Mouse (Mus musculus): ENCODE measurements around the gene Faf2. TPM values are rescaled to one million over a fixed set of nuclear protein-coding genes. Genes with fewer than 3 reads are reported as not detected.
A peak's percentile ranks its signal among the peaks of the same experiment; 100 is the strongest.

The Faf2 gene
- polyA plus RNA-seq, 1 experiment from 2014 or later: 50.6 TPM

DNA sequence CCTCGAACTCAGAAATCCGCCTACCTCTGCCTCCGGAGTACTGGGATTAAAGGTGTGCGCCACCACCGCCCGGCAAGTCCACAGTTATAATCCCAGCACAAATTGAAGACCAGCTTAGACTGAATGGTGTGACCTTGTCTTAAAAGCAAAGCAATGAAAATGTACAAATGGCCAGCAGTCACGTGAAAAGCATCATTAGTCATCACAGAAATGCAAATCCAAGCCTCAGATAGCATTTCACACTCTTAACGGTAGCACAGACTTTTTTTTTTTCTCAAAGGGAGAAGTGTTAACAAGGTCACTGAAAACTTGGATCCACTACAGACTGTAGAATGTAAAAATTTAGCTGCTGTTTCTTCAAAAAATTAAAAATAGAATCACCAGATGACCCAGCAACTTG, 5.3 kb upstream of the Faf2 start:
- Histone ChIP-seq H3K27ac (replicated peaks) (no peak overlapping the region), H3K9ac (ENCODE audit: low read length) (no peak overlapping the region), H3K27me3 (ENCODE audit: control insufficient read depth, insufficient read depth, low read length) (no peaks in the 10 kb centered on the region), H3K9me3 (ENCODE audit: control insufficient read depth, low read length) (no peaks in the 10 kb centered on the region), H3K4me2 (replicated peaks; ENCODE audit: low read depth) (no peak overlapping the region), H3K4me3 (ENCODE audit: low read depth, low read length) (no peak overlapping the region), H3K4me1 (replicated peaks; ENCODE audit: control insufficient read depth, insufficient read depth) (no peaks in the 10 kb centered on the region), H3K36me3 (ENCODE audit: control insufficient read depth, insufficient read depth, low read length) (no peaks in the 10 kb centered on the region)
- ATAC-seq (ENCODE audit: low FRiP score, low TSS enrichment) (no peak), DNase-seq (ENCODE audit: low spot score) (no peak)
- TF ChIP-seq EP300 (optimal IDR thresholded peaks at IDR 0.05): no peak
- no peak for TF ChIP-seq CTCF (IDR thresholded peaks at IDR 0.05; ENCODE audit: low read depth)
- WGBS: 69% methylated on average over 8 of the region's 8 CpGs

- 64% methylated on average over 6 of the region's 6 CpGs for WGBS
- Histone ChIP-seq H3K36me3 (ENCODE audit: control insufficient read depth, insufficient read depth, low read length) (no peaks in the 10 kb centered on the region), H3K9me3 (ENCODE audit: control insufficient read depth, low read length) (no peaks in the 10 kb centered on the region), H3K4me2 (replicated peaks; ENCODE audit: low read depth) (no peak overlapping the region), H3K4me1 (replicated peaks; ENCODE audit: control insufficient read depth, insufficient read depth) (no peaks in the 10 kb centered on the region), H3K9ac (ENCODE audit: low read length) (no peak overlapping the region), H3K27ac (replicated peaks) (no peak overlapping the region), H3K27me3 (ENCODE audit: control insufficient read depth, insufficient read depth, low read length) (no peaks in the 10 kb centered on the region), H3K4me3 (ENCODE audit: low read depth, low read length) (no peak overlapping the region)
- no peak for DNase-seq (ENCODE audit: low spot score)
- ATAC-seq (ENCODE audit: low FRiP score, low TSS enrichment): no peak
- TF ChIP-seq CTCF (IDR thresholded peaks at IDR 0.05; ENCODE audit: low read depth) (peak; percentile 52), EP300 (optimal IDR thresholded peaks at IDR 0.05) (no peak)
These were observed 4.6 kb upstream of the Faf2 start for GRCm38 (mm10) chr13:54616998-54617397.

DNA sequence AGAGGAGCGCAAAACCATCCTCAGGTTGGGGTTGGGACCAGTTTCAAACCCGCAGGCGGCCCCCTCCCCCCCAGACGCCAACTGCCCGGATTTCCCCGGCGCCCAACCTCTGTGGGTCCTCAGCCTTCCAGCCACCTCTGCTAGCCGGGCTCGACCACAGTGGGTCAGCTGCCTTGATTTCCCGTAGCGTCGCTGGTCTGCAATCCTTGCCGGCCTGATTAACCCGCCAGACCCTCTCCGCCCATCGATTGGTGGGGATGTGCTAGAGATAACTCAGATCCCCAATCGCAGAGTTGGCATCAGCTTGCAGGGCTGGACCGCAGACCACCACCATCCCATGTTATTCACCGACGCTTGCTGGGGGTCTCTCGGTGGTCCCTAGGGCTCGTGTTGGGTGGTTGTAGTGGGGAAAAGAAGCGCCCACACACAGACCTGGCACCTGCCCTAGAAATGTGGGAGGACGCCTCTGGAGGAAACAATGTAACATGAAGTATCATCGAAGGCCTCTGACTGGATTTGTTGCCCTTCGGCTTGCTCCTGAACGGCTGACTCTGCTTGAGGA, 457 bp downstream of the Faf2 start:
- ATAC-seq (ENCODE audit: low FRiP score, low TSS enrichment) (peak; percentile 54), DNase-seq (ENCODE audit: low spot score) (peak; percentile 36)
- Histone ChIP-seq H3K9ac (ENCODE audit: low read length) (peak overlapping the region; percentile 97), H3K9me3 (ENCODE audit: control insufficient read depth, low read length) (no peaks in the 10 kb centered on the region), H3K27me3 (ENCODE audit: control insufficient read depth, insufficient read depth, low read length) (no peaks in the 10 kb centered on the region), H3K4me3 (ENCODE audit: low read depth, low read length) (peak overlapping the region; percentile 96), H3K27ac (replicated peaks) (peak overlapping the region; percentile 91), H3K4me2 (replicated peaks; ENCODE audit: low read depth) (peak overlapping the region; percentile 52), H3K4me1 (replicated peaks; ENCODE audit: control insufficient read depth, insufficient read depth) (0 out of 2 replicates have a peak, but pooled peaks cover 4% of the 10 kb centered on the region), H3K36me3 (ENCODE audit: control insufficient read depth, insufficient read depth, low read length) (no peaks in the 10 kb centered on the region)
- TF ChIP-seq EP300 (optimal IDR thresholded peaks at IDR 0.05) (no peak), CTCF (IDR thresholded peaks at IDR 0.05; ENCODE audit: low read depth) (no peak)
- WGBS: 1% methylated on average over 27 of the region's 27 CpGs

- Histone ChIP-seq H3K36me3 (ENCODE audit: control insufficient read depth, insufficient read depth, low read length) (no peaks in the 10 kb centered on the region), H3K4me1 (replicated peaks; ENCODE audit: control insufficient read depth, insufficient read depth) (no peaks in the 10 kb centered on the region)
- 0 out of 2 replicates have a peak, but pooled peaks have one; percentile 29 for ATAC-seq (ENCODE audit: low FRiP score, low TSS enrichment)
These were observed 7.5 kb downstream of the Faf2 start for GRCm38 (mm10) chr13:54629128-54629527.

DNA sequence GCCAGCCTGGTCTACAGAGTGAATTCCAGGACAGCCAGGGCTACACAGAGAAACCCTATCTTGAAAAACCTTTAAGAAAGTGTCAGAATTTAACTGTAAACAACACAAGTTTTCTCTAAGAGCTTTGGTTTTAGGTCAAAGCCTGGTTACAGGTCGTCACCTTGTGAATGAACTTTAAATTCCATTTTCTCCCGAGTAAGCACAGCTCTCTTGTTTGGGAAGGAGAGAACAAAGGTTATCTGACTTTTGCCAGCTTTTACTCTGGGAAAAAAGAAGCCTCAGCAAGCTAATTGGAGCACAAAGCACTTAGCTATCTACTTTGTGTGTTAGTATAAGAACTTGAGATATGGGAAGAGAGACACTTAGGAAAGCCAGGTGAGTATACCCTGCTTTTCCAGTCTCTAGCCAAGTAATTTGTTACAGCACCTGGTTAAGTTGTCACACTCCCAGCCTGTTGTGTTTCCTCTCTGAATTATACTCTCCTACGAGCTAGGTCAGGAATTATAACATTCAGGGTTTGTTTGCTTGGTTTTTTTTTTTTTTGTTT, 11.2 kb downstream of the Faf2 start:
- Histone ChIP-seq H3K27ac (replicated peaks) (no peak overlapping the region), H3K4me2 (replicated peaks; ENCODE audit: low read depth) (no peak overlapping the region), H3K36me3 (ENCODE audit: control insufficient read depth, insufficient read depth, low read length) (no peaks in the 10 kb centered on the region), H3K4me3 (ENCODE audit: low read depth, low read length) (no peak overlapping the region), H3K9ac (ENCODE audit: low read length) (no peak overlapping the region), H3K4me1 (replicated peaks; ENCODE audit: control insufficient read depth, insufficient read depth) (no peaks in the 10 kb centered on the region), H3K27me3 (ENCODE audit: control insufficient read depth, insufficient read depth, low read length) (no peaks in the 10 kb centered on the region), H3K9me3 (ENCODE audit: control insufficient read depth, low read length) (no peaks in the 10 kb centered on the region)
- 27% methylated on average over 3 of the region's 3 CpGs for WGBS
- no peak for DNase-seq (ENCODE audit: low spot score)
- no peak for ATAC-seq (ENCODE audit: low FRiP score, low TSS enrichment)
- TF ChIP-seq CTCF (IDR thresholded peaks at IDR 0.05; ENCODE audit: low read depth): no peak
- no peak for TF ChIP-seq EP300 (optimal IDR thresholded peaks at IDR 0.05)

More at GRCm38 (mm10) chr13:54629128-54629527, 7.5 kb downstream of the Faf2 start:
- no peak for DNase-seq (ENCODE audit: low spot score)
- Histone ChIP-seq H3K9me3 (ENCODE audit: control insufficient read depth, low read length) (no peaks in the 10 kb centered on the region), H3K4me3 (ENCODE audit: low read depth, low read length) (no peak overlapping the region), H3K9ac (ENCODE audit: low read length) (no peak overlapping the region), H3K27ac (replicated peaks) (no peak overlapping the region), H3K4me2 (replicated peaks; ENCODE audit: low read depth) (no peak overlapping the region), H3K27me3 (ENCODE audit: control insufficient read depth, insufficient read depth, low read length) (no peaks in the 10 kb centered on the region)
- WGBS: 49% methylated on average over 4 of the region's 4 CpGs
- no peak for TF ChIP-seq CTCF (IDR thresholded peaks at IDR 0.05; ENCODE audit: low read depth)
- TF ChIP-seq EP300 (optimal IDR thresholded peaks at IDR 0.05): no peak

- ATAC-seq (ENCODE audit: low FRiP score, low TSS enrichment) (no peak), DNase-seq (ENCODE audit: low spot score) (no peak)
- no peaks in the 10 kb centered on the region for H3K27me3 ChIP-seq (ENCODE audit: control insufficient read depth, insufficient read depth, low read length)
- WGBS: 96% methylated on average over 3 of the region's 3 CpGs
- H3K4me1 ChIP-seq (replicated peaks; ENCODE audit: control insufficient read depth, insufficient read depth): no peaks in the 10 kb centered on the region
- no peak overlapping the region for H3K4me2 ChIP-seq (replicated peaks; ENCODE audit: low read depth)
- H3K9ac ChIP-seq (ENCODE audit: low read length): no peak overlapping the region
- no peak overlapping the region for H3K27ac ChIP-seq (replicated peaks)
- TF ChIP-seq EP300 (optimal IDR thresholded peaks at IDR 0.05): no peak
- no peak for TF ChIP-seq CTCF (IDR thresholded peaks at IDR 0.05; ENCODE audit: low read depth)
- H3K36me3 ChIP-seq (ENCODE audit: control insufficient read depth, insufficient read depth, low read length): peaks cover 9% of the 10 kb centered on the region
- no peaks in the 10 kb centered on the region for H3K9me3 ChIP-seq (ENCODE audit: control insufficient read depth, low read length)
- no peak overlapping the region for H3K4me3 ChIP-seq (ENCODE audit: low read depth, low read length)
These were observed 13.4 kb downstream of the Faf2 start for GRCm38 (mm10) chr13:54635011-54635410.
